Mouse (Mus musculus): Measurements from ENCODE around the gene Stk4.

DNA sequence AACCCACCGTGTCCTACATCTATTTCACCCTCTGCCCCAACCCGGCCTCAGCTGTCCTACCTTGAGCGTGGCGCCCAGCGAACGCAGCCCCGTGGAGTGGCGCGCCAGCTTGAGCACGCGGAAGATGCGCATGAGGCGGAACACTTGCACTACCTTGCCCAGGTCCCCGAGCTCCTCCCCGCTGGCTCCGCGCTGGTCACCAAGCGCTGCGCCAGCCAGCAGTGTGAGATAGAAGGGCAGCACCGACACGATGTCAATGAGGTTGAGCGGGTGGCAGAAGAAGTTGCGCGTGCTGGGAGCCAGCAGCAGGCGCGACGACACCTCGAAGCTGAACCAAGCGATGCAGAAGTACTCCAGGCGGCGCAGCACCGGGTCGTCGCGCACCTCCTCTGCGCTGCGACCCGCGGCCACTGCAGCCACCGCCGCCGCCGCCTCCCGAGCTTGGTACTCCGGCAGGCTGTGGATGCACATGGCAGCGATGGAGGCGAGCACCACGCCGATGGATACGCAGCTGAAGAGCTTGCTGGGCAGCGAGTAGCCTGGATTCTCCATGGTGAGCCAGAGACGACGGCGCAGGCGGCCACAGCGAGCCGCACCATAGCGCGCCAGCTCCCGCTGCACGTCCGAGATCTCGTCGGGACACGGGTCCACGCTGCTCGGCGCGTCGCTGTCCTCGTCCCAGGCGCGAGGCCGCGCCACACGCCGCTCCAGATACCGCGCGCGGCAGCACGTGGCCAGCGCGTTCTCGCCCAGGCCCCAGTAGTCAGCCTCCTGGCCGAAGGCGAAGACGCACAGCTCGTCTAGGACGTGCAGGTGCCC is 97.8 kb downstream of the Stk4 start:
- TF ChIP-seq CHD1 (IDR thresholded peaks at IDR 0.05; ENCODE audit: low read depth, low read length) (no peak), RCOR1 (conservative IDR thresholded peaks at IDR 0.05; ENCODE audit: low read depth, low read length) (no peak)
